Mouse (Mus musculus): Measurements from ENCODE around the gene Olfr750.

The Olfr750 gene

GRCm38 (mm10) chr14:51088166-51088969, 14.1 kb upstream of the Olfr750 start:
- DNase-seq: peak; percentile 86 to 92

- no peak for DNase-seq
These were observed 13.5 kb upstream of the Olfr750 start for GRCm38 (mm10) chr14:51087762-51088161.

- no peak for DNase-seq
These were observed 11.7 kb upstream of the Olfr750 start for GRCm38 (mm10) chr14:51085911-51086310.

GRCm38 (mm10) chr14:51085086-51085485, 10.9 kb upstream of the Olfr750 start:
- no peak for DNase-seq

- no peak for DNase-seq
These were observed 9.6 kb upstream of the Olfr750 start for GRCm38 (mm10) chr14:51083805-51084204.

- peak; percentile 70 to 74 for DNase-seq
These were observed 8.7 kb upstream of the Olfr750 start for GRCm38 (mm10) chr14:51082599-51083581.

- no peak for DNase-seq
These were observed 6.8 kb upstream of the Olfr750 start for GRCm38 (mm10) chr14:51081035-51081434.

GRCm38 (mm10) chr14:51079180-51079579, 4.9 kb upstream of the Olfr750 start:
- DNase-seq: no peak

GRCm38 (mm10) chr14:51069617-51070016, 4.6 kb downstream of the Olfr750 start:
- DNase-seq: peak; percentile 62 to 72

- no peak for DNase-seq
These were observed 5.3 kb downstream of the Olfr750 start for GRCm38 (mm10) chr14:51068956-51069355.

GRCm38 (mm10) chr14:51060761-51061160, 13.5 kb downstream of the Olfr750 start:
- DNase-seq: no peak

GRCm38 (mm10) chr14:51057401-51057831, 16.8 kb downstream of the Olfr750 start, which contains the start of gene Rnase12:
Gene Rnase12, minus strand, starts transcription at chr14:51057661.
- peak in 1 of 2 experiments; percentile 10 for DNase-seq

- no peak for DNase-seq
These were observed 19.7 kb downstream of the Olfr750 start for GRCm38 (mm10) chr14:51054243-51055237.

GRCm38 (mm10) chr14:51053176-51053575, 21.1 kb downstream of the Olfr750 start:
- DNase-seq: no peak

GRCm38 (mm10) chr14:51051941-51052340, 22.3 kb downstream of the Olfr750 start:
- DNase-seq: no peak

GRCm38 (mm10) chr14:51050063-51050462, 24.2 kb downstream of the Olfr750 start, which contains the start of gene Rnase11:
Gene Rnase11, minus strand, starts transcription at chr14:51050163.
- DNase-seq: no peak

- DNase-seq: no peak
These were observed 26.4 kb downstream of the Olfr750 start for GRCm38 (mm10) chr14:51047846-51048245.

- no peak for DNase-seq
These were observed 32.5 kb downstream of the Olfr750 start, which contains the start of gene Rnase9 for GRCm38 (mm10) chr14:51041769-51042168. Gene Rnase9, minus strand, starts transcription at chr14:51041869.

GRCm38 (mm10) chr14:51036214-51036613, 38.0 kb downstream of the Olfr750 start:
- no peak for DNase-seq

- DNase-seq: no peak
These were observed 39.0 kb downstream of the Olfr750 start for GRCm38 (mm10) chr14:51035206-51035605.

- DNase-seq: peak; percentile 20 to 24
These were observed 46.7 kb downstream of the Olfr750 start for GRCm38 (mm10) chr14:51027387-51028155.
